Mouse (Mus musculus): ENCODE measurements around the gene Tead1.

Tead1 gene

DNA sequence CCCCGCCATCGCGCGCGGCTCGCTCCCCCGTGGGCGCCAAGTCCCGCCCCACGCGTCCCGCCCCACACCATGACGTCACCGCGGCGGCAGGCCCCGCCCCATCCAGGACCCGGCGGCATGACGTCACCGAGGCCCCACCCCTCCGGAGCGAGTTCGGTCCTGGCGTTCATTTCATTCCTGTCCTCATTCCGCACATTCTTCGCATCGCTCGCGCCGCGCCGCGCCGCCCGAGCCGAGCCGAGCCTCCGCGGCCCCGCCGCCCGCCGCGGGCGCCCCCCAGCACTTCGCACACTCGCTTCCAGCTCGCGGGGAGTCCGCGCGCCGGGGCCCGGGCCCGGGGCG lies at the start of gene Tead1:
Tead1 (plus strand) TSS at position 148 of the 342 bp plus-strand sequence.
- peak; percentile 59 for DNase-seq (ENCODE audit: low read depth)

DNA sequence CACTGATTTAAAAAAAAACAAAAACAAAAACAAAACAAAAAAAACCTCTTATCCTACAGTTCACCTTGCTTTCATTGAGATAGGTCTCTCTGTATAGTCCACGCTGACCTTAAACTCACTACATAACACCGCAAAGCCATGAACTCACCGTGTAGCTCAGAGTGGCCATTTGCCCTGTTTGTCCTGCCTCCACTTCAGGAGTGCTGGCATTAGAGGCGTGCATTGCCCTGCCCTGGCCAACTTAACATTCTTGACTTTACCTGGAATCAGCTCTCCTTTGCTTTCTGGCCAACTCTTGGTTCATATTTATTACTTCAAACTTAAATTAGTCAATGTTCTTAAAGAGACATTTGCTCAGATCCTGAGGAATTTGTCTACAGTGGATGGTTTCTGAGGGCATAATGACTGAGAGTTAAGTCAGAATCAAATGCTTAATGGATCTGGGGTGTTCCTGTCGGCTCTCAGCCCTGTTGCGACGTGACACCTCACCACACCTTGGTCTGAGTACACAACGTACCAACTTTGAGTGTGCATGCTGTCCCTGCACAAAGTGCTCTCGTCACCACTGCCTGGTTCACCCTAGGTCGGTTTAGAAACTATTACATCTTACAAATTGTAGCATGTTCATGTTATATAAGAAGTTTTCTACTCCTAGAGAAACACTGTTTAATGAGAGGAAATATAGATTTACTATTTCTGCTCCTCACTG lies 44.5 kb upstream of the Tead1 start:
- no peak for DNase-seq (ENCODE audit: low read depth)

DNA sequence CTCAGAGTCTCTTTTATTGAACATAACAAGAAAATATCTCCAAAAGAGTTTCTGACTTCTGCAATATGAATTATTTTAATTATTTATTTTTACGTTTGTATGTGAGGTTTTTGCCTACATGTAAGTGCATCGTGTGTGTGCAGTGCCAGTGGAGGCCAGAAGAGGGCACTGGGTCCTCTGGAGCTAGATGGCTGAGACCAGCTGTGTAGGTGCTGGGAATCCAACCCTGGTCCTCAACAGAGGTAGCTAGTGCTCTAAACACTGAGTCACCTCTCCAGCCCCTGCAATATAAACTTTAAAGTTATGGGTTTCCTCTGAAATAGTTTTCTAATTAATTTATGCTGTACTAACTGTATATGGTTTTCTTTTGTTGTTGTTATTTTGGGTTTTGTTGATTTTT lies 43.2 kb upstream of the Tead1 start:
- no peak for DNase-seq (ENCODE audit: low read depth)

DNA sequence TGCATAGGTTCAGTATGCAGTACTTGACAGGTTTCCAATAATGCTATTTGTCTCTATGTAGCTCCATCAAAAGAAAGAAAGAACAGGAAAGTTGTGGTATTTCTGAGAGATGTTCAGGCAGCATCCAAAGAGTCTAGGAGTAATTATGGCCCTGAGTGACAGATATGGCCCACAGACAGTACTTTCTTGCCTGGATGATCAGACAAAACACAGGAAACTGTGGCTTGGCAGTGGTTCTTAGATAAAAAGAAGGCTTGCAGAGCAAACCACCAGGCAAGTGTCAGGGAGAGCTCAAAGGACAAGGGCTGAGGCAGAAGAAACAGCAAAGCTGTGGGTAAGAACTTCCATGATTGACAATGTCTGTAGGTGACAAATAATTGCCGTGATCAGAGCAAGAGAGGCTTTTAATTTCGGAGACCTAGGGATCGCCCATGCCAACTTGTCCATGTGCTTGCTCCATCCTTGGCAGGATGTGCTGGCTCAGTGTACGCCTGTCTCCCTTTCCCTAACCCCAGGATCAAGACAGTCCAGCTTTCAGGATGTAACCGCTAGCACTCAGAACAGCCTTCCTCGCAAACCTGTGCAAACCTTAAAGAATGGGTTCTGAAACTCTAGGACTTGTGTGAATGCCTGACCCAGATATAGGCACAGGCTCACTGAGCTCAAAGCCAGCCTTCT lies 35.1 kb upstream of the Tead1 start:
- no peak for DNase-seq (ENCODE audit: low read depth)

DNA sequence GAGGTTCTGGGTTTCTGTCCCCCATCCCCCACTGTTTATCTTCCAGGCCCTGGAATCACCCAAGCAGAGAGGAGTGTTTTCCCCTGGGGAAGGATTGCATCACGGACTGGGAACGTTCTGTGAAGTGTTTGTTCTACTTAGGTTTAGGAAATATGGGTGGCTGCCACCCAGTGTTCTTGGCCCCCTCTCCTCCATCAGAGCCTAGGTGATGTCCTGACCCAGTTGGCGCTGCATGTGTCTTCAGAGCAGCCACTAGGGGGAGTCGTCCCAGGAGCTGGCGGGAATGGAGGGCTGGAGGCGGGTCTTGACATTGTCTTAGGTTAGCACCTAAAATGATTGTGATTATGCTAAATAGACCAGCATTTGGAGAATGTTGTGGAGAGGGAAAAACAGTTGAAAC lies 34.4 kb upstream of the Tead1 start:
- no peak for DNase-seq (ENCODE audit: low read depth)

DNA sequence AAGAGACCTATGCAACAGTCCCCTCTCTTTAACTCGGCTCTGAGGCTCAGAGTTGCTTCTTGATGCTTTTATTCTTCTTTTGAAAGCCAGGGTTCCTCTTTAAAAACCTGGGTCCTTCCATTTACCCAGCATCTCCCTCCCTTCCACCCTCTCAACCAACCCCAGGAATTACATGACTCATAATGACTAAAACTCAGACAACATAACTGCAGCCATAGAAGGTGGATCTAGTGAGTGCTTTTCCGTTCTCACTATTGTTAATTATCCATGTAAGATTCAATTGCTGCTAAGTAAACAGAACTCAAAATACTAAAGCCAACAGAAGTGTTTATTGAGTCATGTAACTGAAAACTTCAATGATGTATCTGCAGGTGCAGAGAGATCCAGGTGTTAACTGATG lies 33.4 kb upstream of the Tead1 start:
- no peak for DNase-seq (ENCODE audit: low read depth)

DNA sequence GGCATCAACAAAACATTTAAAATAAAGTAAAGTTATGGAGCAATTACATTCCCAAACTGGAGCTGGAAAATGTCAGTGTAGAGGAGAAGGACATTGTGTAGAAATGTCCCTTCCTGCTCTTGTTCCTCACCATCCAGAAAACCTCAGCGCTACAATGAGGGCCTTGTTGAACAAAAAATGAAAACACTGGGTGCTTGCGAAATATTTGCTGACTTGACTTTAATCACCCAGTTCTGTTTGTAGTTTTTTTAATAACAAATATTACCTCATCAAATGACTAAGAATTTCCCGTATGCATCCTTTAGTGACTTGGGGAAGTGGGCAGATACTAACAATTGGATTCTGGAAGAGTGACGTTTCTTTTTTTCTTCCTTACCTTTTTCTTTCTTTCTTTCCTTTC lies 31.7 kb upstream of the Tead1 start:
- no peak for DNase-seq (ENCODE audit: low read depth)

DNA sequence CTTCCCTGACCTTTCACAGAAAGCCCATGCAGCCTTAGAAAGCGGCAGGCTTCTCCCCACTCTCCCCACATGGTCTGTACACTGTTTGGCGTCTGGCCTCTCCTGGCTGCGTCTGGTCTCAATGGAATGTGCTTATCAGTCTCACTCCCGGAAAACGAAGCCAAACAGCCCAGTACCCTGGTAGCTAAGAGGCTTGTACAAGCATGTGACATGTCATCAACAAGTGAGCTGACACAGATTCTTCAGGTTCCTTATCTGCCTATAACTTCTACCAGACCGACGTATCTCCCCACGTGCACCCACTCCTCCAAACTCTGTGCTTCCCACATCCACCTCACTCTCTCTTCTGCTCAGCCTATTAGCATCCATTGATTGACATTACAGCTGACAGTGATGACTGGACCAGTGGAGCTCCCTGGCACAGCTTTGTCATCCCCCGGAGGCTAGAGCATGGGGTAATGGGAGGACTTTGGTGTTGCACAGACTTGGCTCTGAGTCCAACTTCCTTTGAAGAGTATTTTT lies 22.9 kb upstream of the Tead1 start:
- DNase-seq (ENCODE audit: low read depth), result no peak

DNA sequence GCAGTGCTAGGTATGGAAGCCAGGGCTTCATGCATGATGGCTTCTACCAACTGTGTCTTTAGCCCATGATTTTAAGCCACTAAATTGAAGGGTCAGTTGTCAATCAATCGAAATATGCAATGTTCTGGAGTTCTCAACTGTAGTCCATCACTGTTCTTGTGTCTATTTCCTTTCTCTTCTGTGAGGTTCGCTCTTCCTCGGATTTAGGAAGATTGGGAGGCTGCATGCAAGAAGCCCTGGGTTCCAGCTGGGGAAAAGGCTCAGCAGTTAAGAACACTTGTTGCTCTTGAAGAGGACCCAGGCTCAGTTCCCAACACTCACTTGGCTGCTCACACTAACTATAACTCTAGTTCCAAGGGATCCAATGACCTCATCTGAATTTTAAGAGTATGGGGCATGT lies 20.2 kb upstream of the Tead1 start:
- no peak for DNase-seq (ENCODE audit: low read depth)

DNA sequence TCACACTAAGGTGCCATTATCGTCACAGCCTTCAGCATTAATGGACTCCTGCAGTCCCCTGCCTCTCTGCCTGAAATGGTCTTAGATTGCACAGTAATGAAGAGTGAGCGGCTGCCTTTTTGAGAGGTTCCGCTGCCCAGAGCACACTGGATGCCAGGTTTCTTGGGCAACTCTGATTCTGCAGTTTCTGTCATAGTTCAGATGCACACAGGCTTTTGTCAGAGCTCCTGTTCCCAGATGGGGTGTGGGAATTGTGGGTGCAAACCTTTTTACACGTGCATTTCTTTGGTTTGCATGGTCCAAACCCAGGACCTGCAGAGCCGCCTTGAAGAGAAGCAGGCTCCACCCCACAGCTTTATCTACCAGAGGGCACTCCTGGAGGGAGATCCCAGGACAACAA lies 19.3 kb upstream of the Tead1 start:
- no peak for DNase-seq (ENCODE audit: low read depth)

DNA sequence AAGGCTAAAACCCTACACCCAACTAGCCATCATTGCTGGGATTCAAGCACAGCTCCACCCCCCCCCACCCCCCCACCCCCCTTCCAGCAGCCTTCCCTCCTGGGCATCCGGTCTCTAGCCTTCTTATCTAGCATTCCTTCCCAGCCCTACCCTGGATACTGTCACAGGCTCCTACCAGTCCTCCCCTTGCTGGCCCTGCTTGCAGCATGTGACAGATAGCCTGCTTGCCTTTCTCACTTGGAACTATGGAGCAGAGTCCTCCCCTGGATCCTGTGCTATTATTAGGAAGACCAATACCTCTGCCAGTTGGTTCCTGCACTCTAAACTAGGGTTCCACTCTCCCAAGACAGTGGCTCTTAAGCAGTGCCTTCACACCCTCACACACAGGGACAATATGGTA lies 18.8 kb upstream of the Tead1 start:
- no peak for DNase-seq (ENCODE audit: low read depth)

DNA sequence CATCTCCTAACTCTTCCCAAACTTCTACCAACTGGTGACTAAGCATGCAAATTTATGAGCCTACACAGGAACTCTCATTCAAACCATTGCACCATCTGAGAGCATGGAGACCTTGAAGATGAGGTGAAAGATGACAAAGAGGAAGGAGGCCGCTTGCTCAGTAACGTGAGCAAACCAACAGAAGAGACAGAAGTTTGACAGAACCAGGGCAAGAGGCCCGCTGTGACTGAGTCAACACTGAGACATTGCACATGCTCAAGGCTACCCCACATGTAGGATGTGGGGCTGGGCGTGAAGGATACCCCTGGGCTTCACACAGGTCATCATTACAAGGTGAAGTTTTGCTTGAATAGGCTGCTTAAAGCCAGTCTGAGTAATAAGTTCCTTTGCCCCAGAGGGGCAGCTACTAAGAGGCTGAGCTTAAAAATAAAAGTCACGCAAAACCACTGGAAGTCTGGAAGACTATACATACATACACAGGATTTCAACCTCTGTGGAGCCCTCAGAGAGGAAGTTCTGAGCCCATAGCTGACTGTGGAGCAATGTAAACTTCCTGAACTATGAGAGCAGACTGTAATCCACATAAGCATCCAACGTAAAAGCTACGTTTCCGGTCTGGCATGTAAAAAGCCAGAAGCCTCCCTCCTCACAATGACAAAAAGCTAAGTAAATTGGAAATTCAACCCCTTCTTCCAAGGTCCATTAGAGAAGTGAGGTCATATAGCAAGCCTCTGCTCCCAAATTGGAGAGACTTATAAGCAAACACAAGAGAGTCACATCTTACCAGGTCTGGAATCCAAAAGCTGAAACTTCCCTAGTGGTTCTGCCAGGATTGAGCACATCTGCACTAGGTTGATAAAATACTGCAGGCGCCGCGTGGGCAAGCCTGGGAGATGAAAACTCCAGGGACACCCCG lies 16.5 kb upstream of the Tead1 start:
- DNase-seq (ENCODE audit: low read depth), result no peak

DNA sequence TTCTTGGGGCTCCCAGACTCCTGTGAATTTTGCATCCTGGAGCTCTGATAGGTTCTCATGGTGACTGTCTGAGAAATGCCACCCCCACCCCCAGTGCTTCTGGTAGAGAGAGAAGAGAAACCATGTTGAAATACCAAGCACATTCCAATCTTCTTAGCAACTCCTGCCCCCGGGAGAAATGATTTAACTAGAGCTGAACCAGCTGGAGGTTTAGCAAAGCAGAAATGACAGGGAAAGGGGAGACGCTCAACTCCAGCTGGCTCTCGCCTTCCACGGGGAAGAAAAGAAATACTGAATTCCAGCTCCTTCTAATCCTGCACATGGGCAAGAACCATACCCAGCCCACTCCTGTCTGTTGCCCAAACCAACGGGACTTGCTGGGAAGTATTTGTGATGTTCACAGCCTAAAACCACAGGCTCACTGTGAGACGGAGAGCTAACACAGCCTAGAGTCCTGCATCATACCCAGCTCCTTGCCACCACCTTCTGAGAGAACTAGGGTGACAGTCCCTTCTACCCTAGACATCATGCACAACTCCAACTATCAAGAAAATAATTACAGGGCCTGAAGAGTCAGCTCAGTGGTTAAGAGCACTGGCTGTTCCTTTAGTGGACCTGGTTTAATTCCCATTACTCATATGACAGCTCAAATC lies 15.7 kb upstream of the Tead1 start:
- DNase-seq (ENCODE audit: low read depth), result no peak

DNA sequence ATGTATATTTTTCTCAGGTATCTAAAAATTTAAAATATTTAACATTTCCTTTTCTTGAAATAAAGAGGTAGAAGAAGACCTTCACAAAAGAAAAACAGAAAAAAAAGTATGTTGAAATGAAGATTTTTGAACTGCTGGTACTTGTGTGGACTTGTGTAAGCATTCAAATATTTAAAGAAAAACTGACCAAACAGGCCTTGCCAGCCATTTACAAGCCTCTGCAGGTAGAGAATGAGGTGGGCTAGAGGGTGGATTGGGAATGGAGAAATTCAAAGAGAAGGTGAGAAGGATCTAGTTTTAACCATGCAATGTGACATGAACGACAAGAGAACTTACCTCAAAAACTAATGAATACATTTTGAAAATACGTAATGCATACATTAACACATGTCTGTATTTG lies 9.1 kb upstream of the Tead1 start:
- DNase-seq (ENCODE audit: low read depth), result no peak

DNA sequence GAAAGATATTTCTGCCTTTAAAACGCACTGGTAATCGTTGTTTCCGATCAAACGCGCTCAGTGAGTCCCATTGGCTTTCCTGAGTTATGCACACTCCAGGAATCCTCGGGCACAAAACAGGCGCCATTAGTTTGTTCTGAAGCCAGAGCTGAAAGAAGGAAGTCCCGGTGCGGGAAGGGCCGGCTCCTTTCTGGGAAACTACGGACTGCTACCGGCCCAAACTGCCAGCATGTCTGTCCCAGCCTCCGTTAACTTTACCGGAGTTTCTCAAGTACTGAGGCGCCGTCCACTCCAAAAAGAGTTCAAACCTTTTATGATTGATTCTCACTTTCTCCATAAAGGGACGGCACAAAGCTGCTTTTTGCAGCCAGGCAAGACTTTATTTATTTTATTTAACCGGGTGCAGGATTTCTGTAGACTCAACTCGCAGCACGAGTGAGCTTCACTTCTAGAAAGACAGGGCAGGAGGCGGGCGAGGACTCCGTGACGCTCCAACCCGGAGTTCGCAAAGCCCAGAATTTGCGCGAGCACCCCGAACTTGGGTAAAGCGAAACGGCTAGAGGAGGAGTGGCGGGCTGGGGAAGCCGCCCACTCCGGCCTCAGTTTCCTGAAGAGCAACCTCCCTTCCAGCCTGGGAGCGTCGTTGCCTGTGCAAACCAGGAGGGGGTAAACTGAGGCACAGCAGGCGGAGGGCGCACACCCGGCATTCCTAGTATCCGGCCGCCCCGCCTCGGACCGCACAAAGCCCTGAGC lies 524 bp upstream of the Tead1 start:
- DNase-seq (ENCODE audit: low read depth), result peak; percentile 42

DNA sequence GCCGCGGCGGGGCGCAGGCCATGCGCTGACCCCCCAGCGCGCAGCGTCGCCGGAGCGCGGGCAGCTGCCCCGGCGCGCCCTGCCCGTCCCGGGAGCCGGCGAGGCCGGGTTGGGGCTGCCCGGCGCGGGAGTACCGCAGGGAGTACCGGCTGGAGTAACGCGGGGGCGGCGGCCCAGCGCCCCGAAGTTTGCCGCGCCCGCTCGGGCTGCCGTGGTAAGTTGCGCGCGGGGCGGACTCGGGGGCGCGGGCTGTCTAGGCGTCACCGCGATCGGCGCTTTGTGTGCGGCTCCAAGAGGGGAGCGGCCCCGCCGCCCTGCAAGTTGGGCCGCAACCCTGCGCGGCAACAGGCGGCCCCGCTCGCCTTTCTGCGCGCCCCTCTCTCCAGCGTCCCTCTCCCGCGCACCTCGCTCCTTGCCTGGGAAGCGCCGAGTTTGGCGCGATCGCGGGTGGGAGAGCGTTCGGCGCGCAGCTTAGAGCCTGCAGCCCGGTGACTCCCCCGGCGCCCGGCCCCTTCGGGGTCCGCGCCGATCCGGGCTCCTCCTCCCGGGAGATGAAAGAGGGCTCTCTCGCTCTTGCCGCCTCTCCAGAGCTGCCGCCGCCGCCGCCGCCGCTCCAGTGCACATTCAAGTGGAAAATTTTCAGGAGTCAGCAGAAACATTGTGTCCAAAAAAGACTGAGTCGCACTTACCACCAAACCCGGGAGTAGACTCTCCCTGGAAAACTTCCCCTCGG lies 561 bp downstream of the Tead1 start:
- peak; percentile 13 for DNase-seq (ENCODE audit: low read depth)

DNA sequence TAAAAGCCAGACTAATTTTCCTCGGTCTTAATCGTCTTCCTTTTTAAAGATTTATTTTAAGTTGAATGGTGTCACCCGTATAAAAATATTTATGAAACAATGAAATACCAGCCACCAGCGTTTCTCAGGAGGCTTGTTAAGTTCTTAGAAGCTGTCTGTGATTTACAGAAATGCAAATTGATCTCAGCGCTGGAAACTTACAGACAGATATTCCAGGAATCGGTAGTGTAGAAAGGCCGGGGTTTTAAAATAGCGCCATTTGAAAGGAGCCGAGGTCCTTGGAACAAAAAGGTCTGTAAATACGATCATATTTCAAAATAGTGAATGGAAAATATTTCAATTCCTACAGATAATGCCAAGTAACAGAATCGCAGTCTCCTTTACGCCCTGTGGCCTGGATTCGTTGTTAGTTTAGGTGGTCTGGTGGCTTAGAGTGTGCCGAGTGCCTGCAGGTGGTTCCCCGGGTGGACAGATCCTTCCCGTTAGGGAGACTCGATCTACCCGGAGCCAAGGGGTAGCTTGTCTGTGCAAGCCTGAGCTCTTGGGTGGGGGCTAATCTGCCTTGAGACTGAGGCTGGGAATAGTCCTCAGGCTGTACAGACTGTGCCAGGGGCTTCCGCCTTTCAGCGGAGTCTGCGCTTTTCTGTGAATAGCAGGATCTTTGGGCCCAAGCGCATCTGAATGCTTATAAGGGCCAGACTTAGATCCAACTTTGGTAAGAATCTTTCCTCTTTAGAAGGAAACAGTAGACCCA lies 1.6 kb downstream of the Tead1 start:
- DNase-seq (ENCODE audit: low read depth), result peak; percentile 7

DNA sequence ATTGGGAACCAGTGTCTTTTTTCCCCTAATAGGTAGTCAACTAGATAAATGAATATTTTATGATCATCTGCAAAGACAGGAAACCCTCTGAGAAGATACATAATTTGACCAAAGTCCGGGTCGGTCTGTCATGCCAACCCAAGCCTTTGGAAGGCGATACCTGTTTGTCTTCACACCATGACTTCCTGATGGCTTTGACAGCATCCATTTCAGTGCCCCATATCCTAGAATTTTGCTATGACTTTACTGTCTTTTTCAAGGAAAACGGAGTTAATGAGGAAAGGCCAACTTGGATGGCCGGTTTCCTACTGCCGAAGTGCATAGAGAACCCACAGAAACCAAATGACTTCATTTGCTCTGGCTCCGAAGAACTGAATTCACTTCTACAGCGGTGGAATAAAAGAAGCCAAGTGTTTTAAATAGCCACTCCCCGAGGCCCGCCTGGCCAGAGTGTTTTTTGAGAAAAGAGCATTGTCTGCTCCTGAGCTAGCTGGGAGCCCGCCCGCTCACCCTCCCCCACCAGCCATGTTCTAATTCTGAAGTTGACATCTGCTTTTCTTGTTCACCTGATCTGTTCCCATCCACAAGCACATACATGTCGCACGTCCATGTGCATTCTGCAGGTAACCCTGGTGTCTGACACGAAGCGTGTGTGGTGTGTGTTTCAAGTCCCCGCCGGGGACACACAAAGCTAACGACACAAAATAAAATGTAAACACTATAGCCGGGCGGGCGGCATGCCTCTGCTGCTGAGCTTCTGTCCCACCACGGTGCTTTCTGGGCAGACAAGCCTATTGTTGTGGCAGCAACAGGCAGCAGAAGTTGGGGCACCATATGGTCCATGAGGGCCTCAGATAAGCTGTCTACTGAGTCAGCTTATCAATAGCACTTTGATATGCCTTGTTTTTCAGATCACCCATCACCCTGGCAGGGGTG lies 5.8 kb downstream of the Tead1 start:
- DNase-seq (ENCODE audit: low read depth), result no peak

DNA sequence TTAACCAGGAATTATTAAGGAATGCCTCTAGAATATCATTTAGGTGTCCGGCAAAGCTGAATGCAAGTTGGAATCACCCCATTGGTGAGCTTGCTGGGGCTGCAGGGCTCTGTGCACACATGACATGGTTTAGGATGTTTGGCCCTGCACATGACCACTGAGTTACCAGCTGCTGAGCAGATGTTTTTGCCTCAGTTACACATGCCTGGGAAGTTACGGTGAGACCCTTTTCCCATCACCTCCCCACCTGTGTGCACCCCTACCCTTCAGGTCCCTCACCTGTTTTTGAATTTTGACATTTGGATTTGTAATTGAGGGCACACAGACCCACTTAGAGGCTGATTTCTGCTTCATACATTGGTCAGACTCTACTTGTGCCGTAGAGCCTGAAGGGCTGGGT lies 6.9 kb downstream of the Tead1 start:
- DNase-seq (ENCODE audit: low read depth), result no peak

Measured in induced T-regulatory cell, adult 2 months (primary cell).